ENCODE assay signal across 24 mouse cellular contexts in the genomic region with DNA sequence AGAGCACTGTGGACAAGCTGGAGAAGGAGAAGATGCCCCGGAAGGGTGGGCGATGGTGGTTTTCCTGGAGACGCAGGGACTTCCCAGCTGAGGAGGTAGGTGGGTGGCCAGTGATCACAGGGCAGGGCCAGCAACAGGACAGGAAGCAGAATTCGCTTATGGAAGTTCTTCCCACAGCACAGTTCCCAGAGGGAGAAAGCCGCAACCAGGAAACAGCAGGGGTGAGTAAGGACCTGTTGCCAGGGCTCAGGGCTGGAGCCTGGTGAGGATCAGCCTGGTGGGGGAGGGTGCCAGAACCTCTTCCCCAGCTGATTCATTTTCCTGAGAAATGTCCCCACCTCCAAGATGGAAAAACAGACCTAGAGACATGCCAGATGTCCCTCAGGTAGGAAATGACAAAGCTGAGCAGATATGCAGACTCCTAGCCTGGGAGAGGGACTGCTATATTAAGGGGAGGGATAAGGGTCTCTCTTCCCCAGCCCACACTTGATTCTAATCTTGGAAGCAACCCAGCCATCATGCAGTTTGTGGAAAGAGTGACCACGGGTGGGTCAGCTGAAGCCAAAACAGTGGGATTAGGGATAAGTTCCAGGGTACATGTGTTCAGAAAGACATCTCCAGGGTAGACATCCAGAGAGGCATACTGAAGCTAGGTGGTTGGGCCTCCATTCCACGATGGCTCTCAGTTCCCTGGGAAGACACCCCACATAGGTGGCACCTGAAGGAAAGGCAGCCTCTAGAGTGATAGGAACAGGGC. TPM values are rescaled to one million over a fixed set of nuclear protein-coding genes. Genes with fewer than 3 reads are reported as not detected.
DNase-seq lines count a peak whose midpoint lies in the region; ATAC-seq and TF ChIP-seq lines count a peak whose summit lies in the region.
"Had no signal": no experiment of that assay in that cellular context is flagged by ENCODE, and none has a peak within 500 bp of the region (broad histone marks: within the 10 kb centered on the region; RNA-seq: fewer than 3 reads in every experiment).

No protein-coding gene starts in this region.

- peak; percentile 95 for DNase-seq in heart, adult 11 months
- DNase-seq in heart, adult 9 months (ENCODE audit: low spot score in 2 of 2), result no peak
- DNase-seq in heart, postnatal 0 days (ENCODE audit: low spot score), result no peak
- no peak for DNase-seq in heart, postnatal 36 days
- DNase-seq in limb, embryonic 14.5 days (ENCODE audit: low spot score), result no peak
- DNase-seq in limb, embryonic 10.5 days (ENCODE audit: low spot score), result no peak
- DNase-seq: adrenal gland, adult 2 months; adrenal gland, postnatal 14 days; B cell, adult 2 months; cerebellum, adult 11 months; cerebellum, adult 9-11 months; heart, postnatal 4 days; kidney, adult 2 months had no signal

- H3K27me3 ChIP-seq in heart, postnatal 0 days (ENCODE audit: control insufficient read depth, insufficient read depth, low read length), result 0 out of 2 replicates have a peak, but pooled peaks cover 3% of the 10 kb centered on the region
- no peaks in the 10 kb centered on the region for H3K27me3 ChIP-seq in limb, embryonic 14.5 days (ENCODE audit: control insufficient read depth, insufficient read depth, low read length)
- no peaks in the 10 kb centered on the region for H3K27me3 ChIP-seq in limb, embryonic 10.5 days (ENCODE audit: low read depth, poor library complexity, severe bottlenecking)
- H3K27me3 ChIP-seq: embryonic facial prominence, embryonic 12.5 days; embryonic facial prominence, embryonic 15.5 days; forebrain, embryonic 12.5 days; forebrain, embryonic 15.5 days had no signal

- TF ChIP-seq POLR2A in limb, embryonic 14.5 days (IDR thresholded peaks at IDR 0.05; ENCODE audit: borderline replicate concordance, extremely low read depth, insufficient read depth, insufficient read length), result no peak

- peak; percentile 47; the same call in 1 of the 2 replicates for ATAC-seq in heart, postnatal 0 days (ENCODE audit: insufficient read depth, low read depth)
- no peak for ATAC-seq in limb, embryonic 14.5 days (ENCODE audit: low FRiP score, low read depth)
- ATAC-seq: forebrain, embryonic 15.5 days; hindbrain, postnatal 0 days; inflammation-experienced regulatory T-cells, adult 6 months had no signal

- TF ChIP-seq EP300 in heart, postnatal 0 days (IDR thresholded peaks at IDR 0.05; ENCODE audit: low read depth), result no peak

- H3K9me3 ChIP-seq in heart, postnatal 0 days (replicated peaks; ENCODE audit: control insufficient read depth, low read length), result no peaks in the 10 kb centered on the region
- no peaks in the 10 kb centered on the region for H3K9me3 ChIP-seq in limb, embryonic 14.5 days (ENCODE audit: control insufficient read depth, low read length)
- no peaks in the 10 kb centered on the region for H3K9me3 ChIP-seq in limb, embryonic 10.5 days (replicated peaks)
- H3K9me3 ChIP-seq: embryonic facial prominence, embryonic 12.5 days; embryonic facial prominence, embryonic 15.5 days; forebrain, embryonic 12.5 days; forebrain, embryonic 15.5 days; G1E; heart, embryonic 13.5 days had no signal

- H3K4me2 ChIP-seq in heart, postnatal 0 days (ENCODE audit: low read depth, low read length), result no peak overlapping the region
- no peak overlapping the region for H3K4me2 ChIP-seq in limb, embryonic 14.5 days (replicated peaks; ENCODE audit: low read depth, low read length, severe bottlenecking)
- H3K4me2 ChIP-seq: embryonic facial prominence, embryonic 12.5 days; embryonic facial prominence, embryonic 15.5 days; forebrain, embryonic 12.5 days; forebrain, embryonic 15.5 days; heart, embryonic 13.5 days; hindbrain, embryonic 14.5 days had no signal

- H3K4me1 ChIP-seq in heart, postnatal 0 days (ENCODE audit: control insufficient read depth, insufficient read depth), result no peaks in the 10 kb centered on the region
- no peaks in the 10 kb centered on the region for H3K4me1 ChIP-seq in limb, embryonic 14.5 days (ENCODE audit: control insufficient read depth, insufficient read depth, low read length)
- no peaks in the 10 kb centered on the region for H3K4me1 ChIP-seq in limb, embryonic 10.5 days
- H3K4me1 ChIP-seq: embryonic facial prominence, embryonic 12.5 days; embryonic facial prominence, embryonic 15.5 days; forebrain, embryonic 12.5 days; forebrain, embryonic 15.5 days had no signal

- H3K4me3 ChIP-seq in heart, postnatal 0 days (ENCODE audit: low read depth, low read length), result no peak overlapping the region
- H3K4me3 ChIP-seq in limb, embryonic 14.5 days (replicated peaks; ENCODE audit: low read length), result no peak overlapping the region
- H3K4me3 ChIP-seq in limb, embryonic 10.5 days, result no peak overlapping the region
- H3K4me3 ChIP-seq: embryonic facial prominence, embryonic 12.5 days; embryonic facial prominence, embryonic 15.5 days; forebrain, embryonic 12.5 days; forebrain, embryonic 15.5 days; heart, embryonic 13.5 days had no signal

- H3K27ac ChIP-seq in heart, postnatal 0 days (ENCODE audit: low read depth), result no peak overlapping the region
- H3K27ac ChIP-seq in limb, embryonic 14.5 days (replicated peaks; ENCODE audit: low read depth, low read length), result 0 out of 2 replicates have a peak overlapping the region, but pooled peaks have one; percentile 33
- no peak overlapping the region for H3K27ac ChIP-seq in limb, embryonic 10.5 days
- H3K27ac ChIP-seq: embryonic facial prominence, embryonic 12.5 days; embryonic facial prominence, embryonic 15.5 days; forebrain, embryonic 12.5 days; forebrain, embryonic 15.5 days; heart, embryonic 13.5 days; hindbrain, embryonic 14.5 days; hindbrain, postnatal 0 days had no signal

- intact Hi-C loops in heart, postnatal 36 days (cut with DNase I), result no loop called here

- WGBS in heart, postnatal 0 days, result 63% methylated on average over 7 of the region's 7 CpGs
- WGBS in limb, embryonic 14.5 days, result 70% methylated on average over 7 of the region's 7 CpGs
- 84% methylated on average over 7 of the region's 7 CpGs for WGBS in limb, embryonic 10.5 days

- H3K9ac ChIP-seq in heart, postnatal 0 days (replicated peaks; ENCODE audit: low read depth, low read length), result no peak overlapping the region
- H3K9ac ChIP-seq in limb, embryonic 14.5 days (ENCODE audit: low read depth, low read length, severe bottlenecking), result no peak overlapping the region
- H3K9ac ChIP-seq: embryonic facial prominence, embryonic 12.5 days; embryonic facial prominence, embryonic 15.5 days; forebrain, embryonic 12.5 days; forebrain, embryonic 15.5 days; heart, embryonic 13.5 days; hindbrain, embryonic 14.5 days had no signal

- TF ChIP-seq CTCF in heart, postnatal 0 days (IDR thresholded peaks at IDR 0.05; ENCODE audit: low read depth), result no peak

- no peaks in the 10 kb centered on the region for H3K36me3 ChIP-seq in heart, postnatal 0 days (replicated peaks; ENCODE audit: control insufficient read depth, insufficient read depth, low read length)
- H3K36me3 ChIP-seq in limb, embryonic 14.5 days (ENCODE audit: control insufficient read depth, insufficient read depth, low read length), result peaks cover 13% of the 10 kb centered on the region
- no peaks in the 10 kb centered on the region for H3K36me3 ChIP-seq in limb, embryonic 10.5 days
- H3K36me3 ChIP-seq: forebrain, embryonic 12.5 days; forebrain, embryonic 15.5 days; G1E; heart, embryonic 13.5 days had no signal

RNA-seq across cellular contexts. Expression of gene Emilin3, which starts 10.3 kb away (rescaled TPM):
- 0.15 and 0.84 TPM in 2 replicates for total RNA-seq in heart, postnatal 0 days (2014; rRNA removed; ENCODE audit: low replicate concordance)
- polyA plus RNA-seq in heart, postnatal 0 days (2015; fragmentation: Nextera tagmentation; extraction: Ambion mirVana), result 0.10 and 0.23 TPM in 2 replicates
- total RNA-seq in heart, postnatal 36 days (2021), result 1 to 10 TPM; 1.8 to 4.1 TPM
- polyA plus RNA-seq in limb, embryonic 14.5 days (2012; rRNA removed), result 69.3 and 89.0 TPM in 2 replicates
- 30.3 and 32.3 TPM in 2 replicates for polyA plus RNA-seq in limb, embryonic 14.5 days (2014; fragmentation: Nextera tagmentation; extraction: Ambion mirVana)
- polyA plus RNA-seq in limb, embryonic 10.5 days (2016; fragmentation: Nextera tagmentation; extraction: Ambion mirVana), result 2.6 and 4.9 TPM in 2 replicates
- total RNA-seq: adrenal gland, adult 2 months; CH12.LX; common myeloid progenitor, adult 5-6 weeks had no signal
- polyA plus RNA-seq: G1E; inflammation-experienced regulatory T-cells, adult 6 months; kidney, adult 2 months had no signal

RNA-seq across cellular contexts. Expression of gene Lpin3, which starts 21.4 kb away (rescaled TPM):
- 1.1 and 5.1 TPM in 2 replicates for total RNA-seq in heart, postnatal 0 days (2014; rRNA removed; ENCODE audit: low replicate concordance)
- 0.99 and 1.5 TPM in 2 replicates for polyA plus RNA-seq in heart, postnatal 0 days (2015; fragmentation: Nextera tagmentation; extraction: Ambion mirVana)
- total RNA-seq in heart, postnatal 36 days (2021), result 1 to 10 TPM; 4.1 to 7.0 TPM
- 2.6 and 2.9 TPM in 2 replicates for polyA plus RNA-seq in limb, embryonic 14.5 days (2012; rRNA removed)
- polyA plus RNA-seq in limb, embryonic 14.5 days (2014; fragmentation: Nextera tagmentation; extraction: Ambion mirVana), result 1.8 and 2.3 TPM in 2 replicates
- 0.90 and 1.6 TPM in 2 replicates for polyA plus RNA-seq in limb, embryonic 10.5 days (2016; fragmentation: Nextera tagmentation; extraction: Ambion mirVana)
- total RNA-seq: common myeloid progenitor, adult 5-6 weeks had no signal

RNA-seq across cellular contexts. Expression of gene Zhx3, which starts 29.0 kb away (rescaled TPM):
- 14.2 and 18.3 TPM in 2 replicates for total RNA-seq in heart, postnatal 0 days (2014; rRNA removed; ENCODE audit: low replicate concordance)
- polyA plus RNA-seq in heart, postnatal 0 days (2015; fragmentation: Nextera tagmentation; extraction: Ambion mirVana), result 4.7 and 5.1 TPM in 2 replicates
- 10 to 100 TPM; 44.5 to 47.7 TPM for total RNA-seq in heart, postnatal 36 days (2021)
- polyA plus RNA-seq in limb, embryonic 14.5 days (2012; rRNA removed), result 6.5 and 8.3 TPM in 2 replicates
- polyA plus RNA-seq in limb, embryonic 14.5 days (2014; fragmentation: Nextera tagmentation; extraction: Ambion mirVana), result 13.7 and 14.5 TPM in 2 replicates
- 5.2 and 7.6 TPM in 2 replicates for polyA plus RNA-seq in limb, embryonic 10.5 days (2016; fragmentation: Nextera tagmentation; extraction: Ambion mirVana)
